Comparison of ENCODE assay signal across 20 mouse cellular contexts in the genomic region with DNA sequence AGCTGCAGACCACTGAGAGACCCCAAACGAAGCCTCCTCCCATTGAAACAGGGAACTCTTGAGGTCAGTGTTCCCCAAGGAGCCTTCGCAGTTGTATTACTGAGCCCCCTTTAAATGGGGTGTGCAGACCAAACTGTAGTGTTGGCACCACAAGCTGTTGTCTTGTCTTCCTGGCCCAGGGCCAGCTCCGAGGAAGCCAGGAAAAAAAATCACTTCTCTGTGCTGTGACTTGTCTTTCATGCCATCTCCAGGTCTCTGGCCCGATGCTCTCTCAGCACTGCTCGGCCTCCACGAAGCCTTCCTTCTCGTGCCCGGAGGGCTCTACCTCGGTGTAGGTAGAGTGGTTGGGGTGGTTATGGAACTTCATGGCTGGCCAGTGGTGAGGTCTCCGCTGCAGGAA. TPM values are rescaled to one million over a fixed set of nuclear protein-coding genes. Genes with fewer than 3 reads are reported as not detected.
DNase-seq lines count a peak whose midpoint lies in the region; ATAC-seq lines count a peak whose summit lies in the region.
"Had no signal": no experiment of that assay in that cellular context is flagged by ENCODE, and none has a peak within 500 bp of the region (broad histone marks: within the 10 kb centered on the region; RNA-seq: fewer than 3 reads in every experiment).

No protein-coding gene starts in this region.

- H3K4me3 ChIP-seq in kidney, embryonic 16.5 days (ENCODE audit: low read length): no peak overlapping the region
- H3K4me3 ChIP-seq: embryonic facial prominence, embryonic 12.5 days; forebrain, embryonic 12.5 days; gastrocnemius, adult 2 months; heart, embryonic 12.5 days; hindbrain, embryonic 10.5 days; hindbrain, embryonic 15.5 days had no signal

- no peaks in the 10 kb centered on the region for H3K27me3 ChIP-seq in kidney, embryonic 16.5 days (ENCODE audit: insufficient read depth, low read length)
- H3K27me3 ChIP-seq: embryonic facial prominence, embryonic 12.5 days; forebrain, embryonic 12.5 days; hindbrain, embryonic 15.5 days; Patski had no signal

- no peak for ATAC-seq in cerebellum, adult (ENCODE audit: insufficient number of reproducible peaks, low FRiP score, low TSS enrichment)
- no peak for ATAC-seq in kidney, embryonic 16.5 days (ENCODE audit: low FRiP score, low TSS enrichment)
- ATAC-seq: activated CD4-positive, CD25-positive, alpha-beta regulatory T cell, adult 4 months; forebrain, postnatal 0 days; inflammation-experienced regulatory T-cells, adult 6 months; Patski had no signal

- no peaks in the 10 kb centered on the region for H3K36me3 ChIP-seq in kidney, embryonic 16.5 days (ENCODE audit: insufficient read depth, low read length)
- H3K36me3 ChIP-seq: embryonic facial prominence, embryonic 12.5 days; forebrain, embryonic 12.5 days; heart, embryonic 12.5 days; hindbrain, embryonic 10.5 days; hindbrain, embryonic 15.5 days had no signal

- WGBS in kidney, embryonic 16.5 days: 90% methylated on average over 10 of the region's 10 CpGs

- H3K4me2 ChIP-seq in kidney, embryonic 16.5 days (replicated peaks; ENCODE audit: low read depth, low read length): no peak overlapping the region
- H3K4me2 ChIP-seq: embryonic facial prominence, embryonic 12.5 days; forebrain, embryonic 12.5 days; heart, embryonic 12.5 days; hindbrain, embryonic 15.5 days had no signal

- H3K27ac ChIP-seq in kidney, embryonic 16.5 days (ENCODE audit: low read length): 0 out of 2 replicates have a peak overlapping the region, but pooled peaks have one; percentile 6
- H3K27ac ChIP-seq: embryonic facial prominence, embryonic 12.5 days; forebrain, embryonic 12.5 days; gastrocnemius, adult 2 months; hindbrain, embryonic 10.5 days; hindbrain, embryonic 15.5 days had no signal

- no peak overlapping the region for H3K9ac ChIP-seq in kidney, embryonic 16.5 days (replicated peaks; ENCODE audit: low read length)
- H3K9ac ChIP-seq: embryonic facial prominence, embryonic 12.5 days; forebrain, embryonic 12.5 days; forebrain, postnatal 0 days; heart, embryonic 12.5 days; hindbrain, embryonic 15.5 days had no signal

- 0 out of 2 replicates have a peak, but pooled peaks cover 3% of the 10 kb centered on the region for H3K4me1 ChIP-seq in kidney, embryonic 16.5 days (ENCODE audit: insufficient read depth, low read length)
- H3K4me1 ChIP-seq: embryonic facial prominence, embryonic 12.5 days; forebrain, embryonic 12.5 days; heart, embryonic 12.5 days; hindbrain, embryonic 10.5 days; hindbrain, embryonic 15.5 days had no signal

- DNase-seq in cerebellum, postnatal 10 days: peak; percentile 56 to 64
- no peak for DNase-seq in kidney, adult 8-10 months
- DNase-seq in testis, postnatal 10 days (ENCODE audit: low spot score): peak; percentile 56
- no peak for DNase-seq in testis, postnatal 14 days (ENCODE audit: low spot score)
- DNase-seq in layer of hippocampus, postnatal 25 days (ENCODE audit: extremely low spot score in 1 of 2, low spot score in 1 of 2): no peak
- DNase-seq: cerebellum, adult 18-20 months; forebrain, postnatal 0 days; gastrocnemius, adult 2 months; gastrocnemius, postnatal 25 days; kidney, adult 11 months had no signal

- H3K9me3 ChIP-seq in kidney, embryonic 16.5 days (ENCODE audit: low read length): no peaks in the 10 kb centered on the region
- H3K9me3 ChIP-seq: embryonic facial prominence, embryonic 12.5 days; forebrain, embryonic 12.5 days; hindbrain, embryonic 10.5 days; hindbrain, embryonic 15.5 days had no signal

RNA-seq across cellular contexts. Expression of a gene that starts 40.3 kb away (rescaled TPM):
- polyA plus RNA-seq in kidney, embryonic 16.5 days (2015; fragmentation: Nextera tagmentation; extraction: Ambion mirVana): 0.45 and 0.46 TPM in 2 replicates
- total RNA-seq in layer of hippocampus, postnatal 25 days (2021): 1 to 10 TPM; 1.2 to 1.9 TPM

Comparison
In these comparisons a context has a peak if more than half of its experiments do, and no peak if none do; other contexts are left out.
1. DNase-seq: peak in cerebellum, postnatal 10 days (2 of 2) and testis, postnatal 10 days (single experiment); none in kidney, adult 8-10 months (0 of 2), testis, postnatal 14 days (single experiment) and layer of hippocampus, postnatal 25 days (0 of 2).